Mouse (Mus musculus) cerebellum, adult 11 months (tissue): ENCODE data around the gene Fetub.

Experiments used
- DNase-seq: peaks from one replicate; pipeline ENCODE4 v3.0.0; 2022

Fetub gene

GRCm38 (mm10) chr16:22918034-22918433, at the start of gene Fetub:
Gene Fetub, plus strand, starts transcription at chr16:22918334.
- DNase-seq = no peak

DNA sequence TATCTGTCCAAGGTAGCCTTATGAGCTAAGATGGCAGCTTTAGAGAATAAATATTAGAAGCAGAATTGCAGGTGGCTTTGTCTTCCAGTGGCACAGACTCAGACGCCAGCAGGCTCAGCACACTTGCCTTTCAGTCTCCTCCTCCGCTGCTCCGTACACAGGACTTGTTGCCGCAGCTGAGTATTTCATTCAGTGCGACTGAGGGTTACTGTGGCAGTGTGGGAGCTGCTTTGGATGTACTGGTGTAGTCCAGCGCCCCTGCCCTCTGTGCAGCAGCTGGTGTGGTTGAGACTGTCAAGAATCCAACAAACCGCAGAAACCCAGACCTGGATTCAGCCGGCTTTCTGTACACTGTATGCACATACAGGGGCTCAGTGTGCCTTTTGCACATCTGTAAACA, 45.7 kb upstream of the Fetub start:
- no peak for DNase-seq

GRCm38 (mm10) chr16:22873369-22873768, 44.8 kb upstream of the Fetub start:
- DNase-seq = no peak

GRCm38 (mm10) chr16:22876218-22877043, 41.7 kb upstream of the Fetub start:
- no peak for DNase-seq

GRCm38 (mm10) chr16:22877660-22878390, 40.3 kb upstream of the Fetub start:
- DNase-seq = no peak

DNA sequence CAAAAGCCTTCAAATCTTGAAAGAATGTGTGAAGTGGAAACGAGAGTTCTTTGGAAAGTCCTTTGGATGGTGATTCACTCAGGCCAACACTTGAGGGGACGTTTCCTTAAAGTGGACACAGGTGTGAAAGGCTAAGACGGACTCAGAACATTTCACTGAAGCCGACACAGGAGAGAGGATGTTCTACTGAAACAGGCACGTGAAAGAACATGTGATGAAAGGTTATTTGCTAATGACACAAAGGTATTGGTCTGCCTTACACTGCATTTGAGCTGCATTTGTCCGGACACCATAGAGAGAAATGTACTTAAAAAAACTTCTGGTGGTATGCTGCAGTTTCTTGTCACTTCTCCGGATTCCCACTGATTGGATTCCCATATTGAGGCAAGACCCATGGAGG, 39.4 kb upstream of the Fetub start:
- DNase-seq = no peak

DNA sequence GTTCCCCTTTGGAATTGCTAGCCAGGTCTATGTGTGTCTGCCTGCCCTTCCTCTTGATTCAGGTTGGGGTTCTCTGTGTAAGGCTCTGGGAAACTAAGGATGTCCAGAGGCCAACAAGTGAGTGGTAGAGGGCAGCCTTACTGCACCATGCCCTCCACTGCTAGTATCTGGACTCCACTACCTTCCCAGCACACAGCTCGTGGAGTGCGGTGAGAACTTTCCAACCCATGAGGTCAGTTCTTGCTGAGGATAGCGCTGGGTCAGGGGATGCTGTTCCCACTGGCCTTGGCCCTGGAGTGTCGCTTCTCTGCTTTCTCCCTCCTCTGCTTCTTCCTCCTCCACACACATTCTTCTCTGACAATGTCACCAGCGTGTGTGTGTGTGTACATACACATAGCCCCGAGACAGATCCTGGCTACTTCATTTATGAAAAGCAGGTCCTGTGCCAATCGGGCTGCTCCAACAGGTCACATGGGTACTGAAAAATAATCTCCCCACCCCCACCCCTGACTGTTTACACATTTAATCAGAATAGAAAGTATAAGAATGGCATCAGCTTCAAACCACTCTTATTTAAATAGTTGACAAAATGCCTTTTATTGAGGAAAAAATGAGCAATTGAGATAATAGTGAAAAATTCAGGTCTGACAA, 38.1 kb upstream of the Fetub start:
- no peak for DNase-seq

DNA sequence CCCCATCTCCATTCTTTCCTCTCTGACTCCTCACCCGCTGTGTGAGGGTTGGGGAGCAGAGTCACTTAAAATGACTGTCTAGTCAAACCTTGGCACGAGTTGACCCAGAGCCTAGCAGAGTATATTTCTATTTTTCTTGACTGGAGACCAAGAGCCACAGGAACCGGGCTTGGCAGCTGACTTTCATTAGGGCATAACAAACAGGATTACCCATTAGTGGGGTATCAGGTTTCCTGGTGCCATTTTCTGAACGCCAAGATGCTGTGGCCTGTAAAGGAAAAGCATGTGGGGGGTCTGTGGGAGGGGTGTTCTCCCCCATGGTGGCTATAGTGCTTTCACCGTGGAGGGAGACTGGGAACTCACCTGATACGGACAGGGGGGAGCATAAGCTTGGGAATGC, 37.2 kb upstream of the Fetub start:
- DNase-seq = no peak

DNA sequence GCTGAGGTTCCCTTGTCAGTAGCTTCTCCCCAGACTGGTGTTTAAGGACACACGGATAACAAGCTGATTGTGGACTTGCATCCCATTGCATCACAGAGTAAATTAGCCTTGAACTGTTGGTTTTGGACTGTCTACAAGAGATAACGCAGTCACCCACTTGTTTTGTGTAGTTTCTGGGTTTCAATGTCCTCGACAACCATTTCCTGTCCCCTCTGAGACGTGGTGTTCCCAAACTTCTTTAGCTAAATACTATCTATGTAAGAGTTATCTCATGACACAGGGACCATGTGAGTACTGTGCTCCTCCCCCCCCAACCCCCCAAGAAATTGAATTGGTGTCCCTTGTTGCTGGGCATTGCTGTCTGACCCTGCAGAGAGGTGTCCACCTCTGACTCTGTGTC, 36.6 kb upstream of the Fetub start:
- DNase-seq = no peak

GRCm38 (mm10) chr16:22883441-22883840, 34.7 kb upstream of the Fetub start:
- no peak for DNase-seq

DNA sequence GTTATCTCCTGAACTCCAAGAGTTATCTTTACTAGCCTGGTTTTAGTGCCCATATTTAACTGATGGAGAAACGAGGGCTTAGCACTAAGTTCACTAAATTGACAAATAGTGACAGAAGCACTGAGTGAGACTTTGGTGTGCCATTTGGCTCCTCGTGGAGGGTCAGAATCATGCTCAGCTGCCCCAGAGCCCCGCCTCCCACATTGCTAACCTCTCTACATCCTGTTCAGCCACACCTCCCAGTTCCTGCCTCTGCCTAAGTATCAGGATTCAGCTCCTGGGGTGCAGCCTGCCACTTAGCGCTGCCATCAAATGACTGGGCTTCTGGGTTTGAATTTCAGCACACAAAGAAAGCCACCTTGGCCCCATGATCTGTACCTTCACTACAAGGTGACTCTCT, 32.8 kb upstream of the Fetub start:
- DNase-seq = no peak

DNA sequence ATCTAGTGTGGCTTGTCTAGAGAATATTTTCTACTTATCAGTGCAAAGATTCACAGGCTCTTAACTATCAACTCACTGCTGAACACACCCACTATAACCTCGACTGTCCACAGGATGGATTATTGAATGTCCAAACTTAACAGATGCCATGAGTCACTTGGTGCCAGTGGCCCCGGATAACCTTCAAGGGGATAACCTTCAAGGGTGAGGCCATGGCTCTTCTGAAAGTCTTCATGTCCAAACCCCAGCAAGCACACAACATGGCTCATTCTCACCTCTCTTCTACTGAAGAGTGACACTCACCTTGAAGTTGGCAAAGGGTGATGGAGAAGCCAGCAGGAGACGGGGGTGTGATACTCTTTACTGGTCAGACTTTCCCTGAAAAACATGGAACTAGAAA, 31.4 kb upstream of the Fetub start:
- no peak for DNase-seq

- no peak for DNase-seq
Measured at GRCm38 (mm10) chr16:22888835-22889234, 29.3 kb upstream of the Fetub start.

DNA sequence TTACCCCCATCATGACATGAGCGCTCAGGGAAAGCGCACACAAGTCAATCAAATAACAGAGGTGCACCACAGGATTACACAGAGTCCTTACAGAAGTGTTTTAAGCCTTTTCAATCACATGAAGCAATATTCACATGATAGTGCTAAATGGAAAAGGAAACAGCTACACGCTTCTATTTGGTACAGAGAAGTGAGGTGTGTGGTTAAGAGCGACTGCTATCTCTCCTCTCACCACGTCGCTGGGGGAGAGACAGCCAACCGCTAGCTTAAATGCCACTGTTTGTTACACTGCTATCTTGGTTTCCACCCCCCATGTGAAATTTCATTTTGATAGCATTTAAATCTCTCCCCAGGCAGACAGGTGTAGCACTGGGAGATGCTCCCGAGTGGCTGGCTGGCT, 28.4 kb upstream of the Fetub start:
- no peak for DNase-seq

DNA sequence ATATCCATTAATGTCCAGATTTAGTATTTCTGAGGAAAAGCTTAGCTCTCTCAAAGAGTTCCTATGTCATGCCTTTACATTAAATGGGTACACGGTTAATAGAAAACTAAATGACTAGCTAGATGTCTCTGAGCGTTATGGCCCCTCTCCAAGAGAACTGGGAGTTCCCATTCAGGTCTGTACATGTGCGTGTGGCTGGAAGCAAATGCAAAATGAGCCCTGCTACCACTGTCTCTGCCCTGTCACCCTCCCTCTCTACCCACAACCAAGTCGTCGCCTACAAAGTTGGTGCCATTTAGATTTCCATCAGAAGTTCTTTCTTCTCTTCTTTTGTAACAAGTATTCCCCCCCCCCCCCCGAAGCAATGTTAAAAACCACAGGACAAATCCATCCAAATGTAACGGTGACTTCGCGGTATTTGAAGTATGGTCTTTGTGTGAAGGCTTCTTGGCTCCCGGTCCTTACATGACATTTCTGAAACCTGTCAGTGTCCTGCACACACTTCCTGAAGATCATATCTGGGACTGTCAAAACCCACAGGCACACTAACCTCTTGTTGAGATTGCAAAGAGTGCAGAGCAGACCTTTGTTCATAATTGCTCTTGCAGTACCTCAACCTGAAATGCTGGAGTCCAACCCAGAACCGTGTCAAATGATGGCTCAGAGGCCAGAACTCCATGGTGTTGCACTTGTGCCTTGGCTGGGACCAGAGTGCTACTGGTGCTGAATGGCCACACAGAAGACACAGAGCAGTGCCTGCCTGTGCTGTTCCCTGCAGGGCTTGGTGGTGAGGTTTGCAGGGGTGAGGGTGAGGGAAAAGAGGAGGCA, 27.2 kb upstream of the Fetub start, which contains the start of gene Ahsg:
Gene Ahsg (plus strand): TSS at position 595 of the 828 bp plus-strand sequence.
- no peak for DNase-seq

DNA sequence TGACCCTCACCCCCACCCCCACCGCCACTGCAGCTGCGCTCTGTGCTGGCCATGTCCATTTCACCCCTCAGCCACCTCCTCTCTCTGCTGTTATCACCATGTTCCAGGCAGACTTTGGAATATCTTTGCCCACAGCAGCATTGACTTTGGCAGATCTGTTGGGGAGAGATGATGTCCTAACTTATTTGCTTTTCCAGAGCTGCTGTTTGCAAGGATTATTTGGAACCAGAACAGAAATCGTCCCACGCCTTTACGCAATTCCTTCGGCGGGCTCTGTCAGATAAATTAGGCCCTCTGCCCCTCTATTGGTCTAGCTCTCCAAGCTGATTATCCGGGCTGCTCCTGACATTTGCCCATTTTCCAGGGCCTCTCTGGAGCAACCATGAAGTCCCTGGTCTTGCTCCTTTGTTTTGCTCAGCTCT, 26.4 kb upstream of the Fetub start:
- DNase-seq = no peak

- no peak for DNase-seq
Measured at GRCm38 (mm10) chr16:22894095-22894494, 24.0 kb upstream of the Fetub start.

- no peak for DNase-seq
Measured at GRCm38 (mm10) chr16:22896618-22897017, 21.5 kb upstream of the Fetub start.

- DNase-seq = no peak
Measured at GRCm38 (mm10) chr16:22899346-22899745, 18.8 kb upstream of the Fetub start.

GRCm38 (mm10) chr16:22899866-22900570, 18.1 kb upstream of the Fetub start:
- DNase-seq = no peak

- DNase-seq = no peak
Measured at GRCm38 (mm10) chr16:22901326-22901725, 16.8 kb upstream of the Fetub start.

- no peak for DNase-seq
Measured at GRCm38 (mm10) chr16:22909290-22909689, 8.8 kb upstream of the Fetub start.
